Mouse (Mus musculus): ENCODE measurements at regions not wholly inside any gene's neighbourhood (a gene's known extent, or its start where the extent isn't known, plus 50 kb on each side); places are given as distances from the start of the nearest gene placed in this dataset.
A peak's percentile ranks its signal among the peaks of the same experiment; 100 is the strongest.
"Not testable (repeated sequence)": the region's sequence is repeated elsewhere in the genome, so short reads cannot be mapped to it uniquely, and the experiment has no call there.

- DNase-seq (ENCODE audit: low read depth), result peak; percentile 90
- no peak for TF ChIP-seq POLR2A (IDR thresholded peaks at IDR 0.05; ENCODE audit: borderline replicate concordance, extremely low read depth, insufficient read depth, insufficient read length, poor library complexity, severe bottlenecking)
- TF ChIP-seq CTCF (IDR thresholded peaks at IDR 0.05; ENCODE audit: borderline replicate concordance, extremely low read depth, insufficient read depth, insufficient read length), result peak; percentile 92
Observed at GRCm38 (mm10) chr9:116426269-116426999, 251.3 kb upstream of the Tgfbr2 start.

- DNase-seq (ENCODE audit: low read depth), result not testable (repeated sequence)
Observed at GRCm38 (mm10) chr9:116425400-116425799, 250.2 kb upstream of the Tgfbr2 start.

DNA sequence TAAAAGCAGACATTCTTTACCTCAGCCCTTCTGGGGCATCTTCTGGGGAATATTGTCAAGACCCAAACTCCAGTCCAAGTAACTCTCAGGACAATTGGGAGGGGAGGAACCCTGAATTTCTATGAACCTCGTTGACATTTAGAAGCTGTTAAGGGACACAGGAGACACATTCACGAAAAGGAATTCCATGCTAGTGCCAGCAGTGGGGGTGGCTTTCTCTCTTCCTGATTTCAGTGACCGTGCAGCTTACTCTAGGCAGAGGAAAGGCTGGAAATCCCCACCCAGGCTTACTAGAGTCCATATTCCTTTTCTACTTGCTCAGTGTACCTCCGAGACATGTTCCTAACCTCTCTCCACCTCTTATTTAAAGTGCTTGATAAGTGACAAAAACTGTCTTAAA is 239.9 kb upstream of the Tgfbr2 start:
- TF ChIP-seq POLR2A (IDR thresholded peaks at IDR 0.05; ENCODE audit: borderline replicate concordance, extremely low read depth, insufficient read depth, insufficient read length, poor library complexity, severe bottlenecking), result no peak
- TF ChIP-seq CTCF (IDR thresholded peaks at IDR 0.05; ENCODE audit: borderline replicate concordance, extremely low read depth, insufficient read depth, insufficient read length), result no peak

DNA sequence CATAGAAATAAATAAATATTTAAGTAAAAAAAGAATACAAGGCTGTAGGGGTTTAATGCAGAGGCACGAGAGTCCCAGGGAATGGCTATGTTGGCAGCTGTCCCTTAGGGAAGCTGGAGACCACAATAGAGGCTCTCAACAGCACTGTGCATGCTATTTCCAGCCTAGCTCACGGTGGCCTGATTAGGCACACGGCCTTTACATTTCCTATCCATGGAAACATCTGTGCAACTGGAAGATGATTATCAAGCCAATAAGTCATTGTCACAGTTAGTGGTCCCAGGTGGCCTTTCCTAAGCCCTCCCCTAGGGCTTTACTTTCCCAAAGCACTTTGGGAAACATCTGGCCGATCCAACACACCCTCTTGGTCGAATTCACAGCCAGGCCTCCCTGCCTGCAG is 235.9 kb upstream of the Tgfbr2 start:
- no peak for TF ChIP-seq CTCF (IDR thresholded peaks at IDR 0.05; ENCODE audit: borderline replicate concordance, extremely low read depth, insufficient read depth, insufficient read length)
- no peak for TF ChIP-seq POLR2A (IDR thresholded peaks at IDR 0.05; ENCODE audit: borderline replicate concordance, extremely low read depth, insufficient read depth, insufficient read length, poor library complexity, severe bottlenecking)
- DNase-seq (ENCODE audit: low read depth), result no peak

More for the DNA sequence above, 239.9 kb upstream of the Tgfbr2 start:
- DNase-seq (ENCODE audit: low read depth), result no peak

DNA sequence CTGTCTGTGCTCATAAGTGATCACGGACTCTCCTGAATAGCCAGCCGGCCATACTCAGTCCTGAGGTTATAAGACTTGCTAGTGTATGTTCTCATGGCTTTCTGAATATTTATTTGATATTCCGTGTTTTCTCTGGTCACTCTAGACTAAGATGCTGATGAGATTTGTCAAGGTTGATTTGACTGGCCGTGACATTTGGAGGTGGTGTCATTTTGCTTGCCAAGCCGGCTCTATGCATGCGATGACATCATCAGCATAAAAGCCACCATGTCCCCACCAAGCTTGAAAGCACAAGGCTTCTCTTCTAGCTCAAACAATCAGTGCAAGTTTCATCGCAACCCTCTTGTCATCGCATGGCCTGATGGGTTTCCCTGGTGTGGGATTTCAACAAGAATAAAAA is 235.3 kb upstream of the Tgfbr2 start:
- TF ChIP-seq CTCF (IDR thresholded peaks at IDR 0.05; ENCODE audit: borderline replicate concordance, extremely low read depth, insufficient read depth, insufficient read length), result no peak
- TF ChIP-seq POLR2A (IDR thresholded peaks at IDR 0.05; ENCODE audit: borderline replicate concordance, extremely low read depth, insufficient read depth, insufficient read length, poor library complexity, severe bottlenecking), result no peak

DNA sequence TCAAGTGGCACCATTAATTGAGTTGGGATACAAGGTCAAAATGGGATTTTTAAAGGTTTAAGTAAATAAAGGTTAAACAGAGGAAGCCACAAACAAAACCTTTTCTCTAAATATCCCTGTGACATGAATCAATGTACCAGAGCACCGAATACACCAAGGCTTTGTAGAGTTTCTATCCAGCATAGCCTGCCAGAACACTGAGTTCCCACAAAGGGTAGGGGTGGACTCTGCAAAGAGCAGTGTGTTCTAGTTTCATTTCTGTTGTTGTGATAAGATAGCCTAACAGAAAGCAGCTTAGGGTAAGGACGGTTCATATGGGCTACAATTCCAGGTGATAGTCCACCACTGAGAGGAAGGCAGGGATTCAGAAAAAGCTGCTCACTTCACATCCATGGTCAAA is 233.0 kb upstream of the Tgfbr2 start:
- TF ChIP-seq CTCF (IDR thresholded peaks at IDR 0.05; ENCODE audit: borderline replicate concordance, extremely low read depth, insufficient read depth, insufficient read length) (no peak), POLR2A (IDR thresholded peaks at IDR 0.05; ENCODE audit: borderline replicate concordance, extremely low read depth, insufficient read depth, insufficient read length, poor library complexity, severe bottlenecking) (no peak)
- no peak for DNase-seq (ENCODE audit: low read depth)

More for the DNA sequence above, 235.3 kb upstream of the Tgfbr2 start:
- no peak for DNase-seq (ENCODE audit: low read depth)

DNA sequence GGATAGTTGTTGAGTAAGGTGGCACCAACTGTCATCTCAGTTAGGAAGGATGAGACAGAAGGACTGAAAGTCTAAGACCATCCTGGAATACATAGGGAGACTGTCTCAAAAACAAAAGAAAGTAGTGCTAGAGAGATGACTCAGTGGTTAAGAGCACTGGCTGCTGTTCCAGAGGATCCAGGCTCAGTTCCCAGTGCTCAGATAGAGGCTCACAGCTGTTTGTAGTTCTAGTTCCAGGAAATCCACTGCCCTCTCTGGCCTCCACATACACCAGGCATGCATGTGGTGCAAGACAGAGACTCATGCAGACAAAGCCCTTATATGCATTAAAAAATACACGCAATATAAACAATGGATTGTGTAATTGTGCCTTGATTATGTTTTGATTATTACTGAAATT is 229.9 kb upstream of the Tgfbr2 start:
- TF ChIP-seq POLR2A (IDR thresholded peaks at IDR 0.05; ENCODE audit: borderline replicate concordance, extremely low read depth, insufficient read depth, insufficient read length, poor library complexity, severe bottlenecking) (no peak), CTCF (IDR thresholded peaks at IDR 0.05; ENCODE audit: borderline replicate concordance, extremely low read depth, insufficient read depth, insufficient read length) (no peak)
- no peak for DNase-seq (ENCODE audit: low read depth)

- TF ChIP-seq CTCF (IDR thresholded peaks at IDR 0.05; ENCODE audit: borderline replicate concordance, extremely low read depth, insufficient read depth, insufficient read length) (no peak), POLR2A (IDR thresholded peaks at IDR 0.05; ENCODE audit: borderline replicate concordance, extremely low read depth, insufficient read depth, insufficient read length, poor library complexity, severe bottlenecking) (no peak)
- no peak for DNase-seq (ENCODE audit: low read depth)
Observed at GRCm38 (mm10) chr9:116401821-116402220, 226.7 kb upstream of the Tgfbr2 start.

GRCm38 (mm10) chr9:116400270-116400669 is 225.1 kb upstream of the Tgfbr2 start:
- DNase-seq (ENCODE audit: low read depth), result no peak
- no peak for TF ChIP-seq CTCF (IDR thresholded peaks at IDR 0.05; ENCODE audit: borderline replicate concordance, extremely low read depth, insufficient read depth, insufficient read length)
- no peak for TF ChIP-seq POLR2A (IDR thresholded peaks at IDR 0.05; ENCODE audit: borderline replicate concordance, extremely low read depth, insufficient read depth, insufficient read length, poor library complexity, severe bottlenecking)

DNA sequence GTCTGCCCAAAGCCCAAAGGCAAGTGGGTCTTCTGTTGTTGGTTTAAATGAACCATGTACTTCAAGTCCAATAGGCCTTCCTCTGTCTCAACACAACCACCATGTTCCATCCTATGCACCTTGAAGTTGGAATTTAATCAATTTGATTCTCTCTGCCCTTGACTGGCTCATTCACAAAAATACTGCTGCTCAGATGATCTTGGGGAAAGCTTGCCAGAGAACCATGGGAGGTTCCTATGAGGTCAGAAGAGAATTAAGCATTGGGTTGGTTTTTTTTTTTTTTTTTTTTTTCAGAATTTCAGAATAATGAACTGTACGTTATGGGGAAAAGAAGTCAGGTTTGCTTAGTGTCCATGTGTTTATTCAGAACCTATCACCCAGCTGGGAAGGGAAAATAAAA is 224.1 kb upstream of the Tgfbr2 start:
- no peak for TF ChIP-seq POLR2A (IDR thresholded peaks at IDR 0.05; ENCODE audit: borderline replicate concordance, extremely low read depth, insufficient read depth, insufficient read length, poor library complexity, severe bottlenecking)
- no peak for TF ChIP-seq CTCF (IDR thresholded peaks at IDR 0.05; ENCODE audit: borderline replicate concordance, extremely low read depth, insufficient read depth, insufficient read length)

GRCm38 (mm10) chr9:116392258-116392657 is 217.1 kb upstream of the Tgfbr2 start:
- DNase-seq (ENCODE audit: low read depth), result peak; percentile 88
- no peak for TF ChIP-seq CTCF (IDR thresholded peaks at IDR 0.05; ENCODE audit: borderline replicate concordance, extremely low read depth, insufficient read depth, insufficient read length)
- no peak for TF ChIP-seq POLR2A (IDR thresholded peaks at IDR 0.05; ENCODE audit: borderline replicate concordance, extremely low read depth, insufficient read depth, insufficient read length, poor library complexity, severe bottlenecking)

More for the DNA sequence above, 224.1 kb upstream of the Tgfbr2 start:
- no peak for DNase-seq (ENCODE audit: low read depth)

GRCm38 (mm10) chr9:116389781-116390180 is 214.6 kb upstream of the Tgfbr2 start:
- TF ChIP-seq CTCF (IDR thresholded peaks at IDR 0.05; ENCODE audit: borderline replicate concordance, extremely low read depth, insufficient read depth, insufficient read length) (peak; percentile 30; the same call in 1 of the 2 replicates), POLR2A (IDR thresholded peaks at IDR 0.05; ENCODE audit: borderline replicate concordance, extremely low read depth, insufficient read depth, insufficient read length, poor library complexity, severe bottlenecking) (no peak)
- DNase-seq (ENCODE audit: low read depth), result no peak

All from brain, embryonic 14.5 days (tissue).